14 mouse cellular contexts compared by ENCODE assay signal in the genomic region with DNA sequence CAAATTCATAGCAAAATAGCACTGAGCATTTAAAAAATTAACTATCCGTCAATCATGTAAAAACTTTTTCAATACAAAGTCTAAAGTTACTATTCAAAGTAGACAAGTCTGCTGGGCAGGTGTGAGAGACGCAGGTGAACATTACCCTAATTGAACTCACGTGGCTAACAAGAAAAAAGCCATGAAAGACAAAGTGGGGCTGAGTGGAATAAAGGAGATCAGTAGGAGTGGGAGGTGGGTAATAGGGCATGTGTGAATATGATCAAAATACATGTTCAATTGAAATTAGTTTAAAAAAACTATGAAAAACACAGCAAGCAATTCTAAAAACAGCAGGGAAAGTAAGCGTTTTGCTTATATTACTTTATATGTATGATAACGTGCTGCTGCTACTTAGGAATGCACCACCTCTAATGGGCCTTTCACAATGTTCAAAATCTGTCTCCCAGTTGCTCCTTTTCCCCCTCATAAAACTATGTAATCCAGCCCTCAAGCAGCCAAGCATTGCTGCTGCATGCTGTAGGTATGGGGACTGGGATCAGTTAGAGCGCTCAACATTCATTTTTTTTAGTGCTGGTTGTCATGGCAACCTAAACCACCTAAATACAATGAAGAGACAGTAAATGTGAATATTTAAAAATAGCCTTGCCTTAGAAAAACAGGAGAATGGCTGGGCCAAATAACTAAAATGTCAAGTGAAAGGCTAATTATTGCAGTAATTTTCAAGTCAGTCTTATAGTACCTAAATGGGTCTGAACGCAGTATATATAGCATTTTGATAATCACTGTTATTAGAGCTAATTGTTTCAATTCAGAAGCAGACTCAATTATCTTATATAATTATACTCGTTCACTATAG. TPM values are rescaled to one million over a fixed set of nuclear protein-coding genes. Genes with fewer than 3 reads are reported as not detected.
A peak's percentile ranks its signal among the peaks of the same experiment; 100 is the strongest.
DNase-seq lines count a peak whose midpoint lies in the region; ATAC-seq and TF ChIP-seq lines count a peak whose summit lies in the region.
"Had no signal": no experiment of that assay in that cellular context is flagged by ENCODE, and none has a peak within 500 bp of the region (broad histone marks: within the 10 kb centered on the region; RNA-seq: fewer than 3 reads in every experiment).

No protein-coding gene starts in this region.

- no peaks in the 10 kb centered on the region for H3K9me3 ChIP-seq in hindbrain, embryonic 13.5 days
- peaks cover 12% of the 10 kb centered on the region for H3K9me3 ChIP-seq in hindbrain, embryonic 10.5 days
- no peaks in the 10 kb centered on the region for H3K9me3 ChIP-seq in embryonic facial prominence, embryonic 11.5 days (replicated peaks; ENCODE audit: control insufficient read depth, low read length)
- H3K9me3 ChIP-seq in hindbrain, postnatal 0 days (ENCODE audit: low read length): no peaks in the 10 kb centered on the region
- H3K9me3 ChIP-seq: limb, embryonic 15.5 days; lung, embryonic 15.5 days had no signal

- TF ChIP-seq POLR2A in heart, adult 2 months (IDR thresholded peaks at IDR 0.05; ENCODE audit: insufficient read depth, low read depth, low read length): no peak

- no peak for TF ChIP-seq CTCF in hindbrain, postnatal 0 days (IDR thresholded peaks at IDR 0.05; ENCODE audit: low read depth)
- TF ChIP-seq CTCF in heart, adult 2 months (IDR thresholded peaks at IDR 0.05): no peak

- no peaks in the 10 kb centered on the region for H3K4me1 ChIP-seq in hindbrain, embryonic 13.5 days (replicated peaks)
- H3K4me1 ChIP-seq in hindbrain, embryonic 10.5 days (replicated peaks): no peaks in the 10 kb centered on the region
- no peaks in the 10 kb centered on the region for H3K4me1 ChIP-seq in embryonic facial prominence, embryonic 11.5 days (ENCODE audit: control insufficient read depth, insufficient read depth, low read length)
- no peaks in the 10 kb centered on the region for H3K4me1 ChIP-seq in hindbrain, postnatal 0 days (ENCODE audit: insufficient read depth, low read length)
- no peaks in the 10 kb centered on the region for H3K4me1 ChIP-seq in heart, adult 2 months (ENCODE audit: control insufficient read depth, insufficient read depth, low read length)
- H3K4me1 ChIP-seq: limb, embryonic 15.5 days; lung, embryonic 15.5 days had no signal

- no peak for TF ChIP-seq EP300 in heart, adult 2 months (IDR thresholded peaks at IDR 0.05; ENCODE audit: insufficient read depth, low read depth, low read length)

- peak; percentile 63; the same call in 1 of the 2 replicates for ATAC-seq in hindbrain, embryonic 13.5 days (ENCODE audit: low FRiP score)
- ATAC-seq in embryonic facial prominence, embryonic 11.5 days (replicated peaks; ENCODE audit: insufficient number of reproducible peaks, low FRiP score, low TSS enrichment, low read depth): peak; percentile 44; the same call in 1 of the 2 replicates
- ATAC-seq in hindbrain, postnatal 0 days: peak; percentile 55; the same call in 1 of the 2 replicates

- no peak for DNase-seq in hindbrain, embryonic 10.5 days (ENCODE audit: low spot score)
- peak; percentile 89 for DNase-seq in brain, adult 2 months (ENCODE audit: low read depth, low spot score)
- peak; percentile 69 for DNase-seq in embryonic facial prominence, embryonic 11.5 days (ENCODE audit: low spot score)
- peak; percentile 62 for DNase-seq in hindbrain, postnatal 0 days (ENCODE audit: low spot score)
- DNase-seq in yolk sac, embryonic 10.5 days (ENCODE audit: low spot score): no peak
- no peak for DNase-seq in heart, adult 2 months
- DNase-seq in spleen, postnatal 10 days (ENCODE audit: low spot score in 2 of 2): no peak
- DNase-seq: gastrocnemius, adult 2 months; thymus, postnatal 36 days had no signal

- H3K27me3 ChIP-seq in hindbrain, embryonic 13.5 days: no peaks in the 10 kb centered on the region
- no peaks in the 10 kb centered on the region for H3K27me3 ChIP-seq in hindbrain, embryonic 10.5 days (ENCODE audit: insufficient read depth, poor library complexity, severe bottlenecking)
- no peaks in the 10 kb centered on the region for H3K27me3 ChIP-seq in embryonic facial prominence, embryonic 11.5 days (ENCODE audit: control insufficient read depth, insufficient read depth, low read length)
- no peaks in the 10 kb centered on the region for H3K27me3 ChIP-seq in hindbrain, postnatal 0 days (ENCODE audit: insufficient read depth, low read length)
- no peaks in the 10 kb centered on the region for H3K27me3 ChIP-seq in heart, adult 2 months (ENCODE audit: control insufficient read depth, insufficient read depth, low read length)
- H3K27me3 ChIP-seq: limb, embryonic 15.5 days; lung, embryonic 15.5 days had no signal

- no peak overlapping the region for H3K9ac ChIP-seq in hindbrain, embryonic 13.5 days
- no peak overlapping the region for H3K9ac ChIP-seq in embryonic facial prominence, embryonic 11.5 days (replicated peaks; ENCODE audit: low read length)
- H3K9ac ChIP-seq in hindbrain, postnatal 0 days (replicated peaks; ENCODE audit: low read length): no peak overlapping the region
- no peak overlapping the region for H3K9ac ChIP-seq in heart, adult 2 months (ENCODE audit: low read depth, low read length)
- H3K9ac ChIP-seq: limb, embryonic 15.5 days; lung, embryonic 15.5 days had no signal

- H3K4me3 ChIP-seq in hindbrain, embryonic 13.5 days: no peak overlapping the region
- no peak overlapping the region for H3K4me3 ChIP-seq in hindbrain, embryonic 10.5 days
- H3K4me3 ChIP-seq in embryonic facial prominence, embryonic 11.5 days (ENCODE audit: low read depth, low read length): no peak overlapping the region
- H3K4me3 ChIP-seq in hindbrain, postnatal 0 days (ENCODE audit: low read length): no peak overlapping the region
- no peak overlapping the region for H3K4me3 ChIP-seq in heart, adult 2 months
- H3K4me3 ChIP-seq: gastrocnemius, adult 2 months; limb, embryonic 15.5 days; lung, embryonic 15.5 days had no signal

- H3K36me3 ChIP-seq in hindbrain, embryonic 13.5 days: peaks cover 52% of the 10 kb centered on the region
- peaks cover 57% of the 10 kb centered on the region for H3K36me3 ChIP-seq in hindbrain, embryonic 10.5 days
- peaks cover 20% of the 10 kb centered on the region for H3K36me3 ChIP-seq in embryonic facial prominence, embryonic 11.5 days (replicated peaks; ENCODE audit: control insufficient read depth, insufficient read depth, low read depth, low read length)
- H3K36me3 ChIP-seq in hindbrain, postnatal 0 days (ENCODE audit: insufficient read depth, low read length): peaks cover 20% of the 10 kb centered on the region
- H3K36me3 ChIP-seq in heart, adult 2 months (ENCODE audit: control insufficient read depth, insufficient read depth, low read length): no peaks in the 10 kb centered on the region

- H3K27ac ChIP-seq in hindbrain, embryonic 13.5 days: peak overlapping the region; percentile 70
- no peak overlapping the region for H3K27ac ChIP-seq in hindbrain, embryonic 10.5 days
- H3K27ac ChIP-seq in embryonic facial prominence, embryonic 11.5 days (replicated peaks; ENCODE audit: low read depth, low read length): no peak overlapping the region
- H3K27ac ChIP-seq in hindbrain, postnatal 0 days: no peak overlapping the region
- no peak overlapping the region for H3K27ac ChIP-seq in heart, adult 2 months
- H3K27ac ChIP-seq: gastrocnemius, adult 2 months; kidney, postnatal 0 days; limb, embryonic 15.5 days; lung, embryonic 15.5 days had no signal

- H3K4me2 ChIP-seq in hindbrain, embryonic 13.5 days: no peak overlapping the region
- H3K4me2 ChIP-seq in embryonic facial prominence, embryonic 11.5 days (ENCODE audit: low read depth, low read length): no peak overlapping the region
- no peak overlapping the region for H3K4me2 ChIP-seq in hindbrain, postnatal 0 days (ENCODE audit: low read depth, low read length)
- H3K4me2 ChIP-seq: heart, embryonic 11.5 days; limb, embryonic 15.5 days; lung, embryonic 15.5 days had no signal

- H3K79me2 ChIP-seq in heart, adult 2 months (replicated peaks; ENCODE audit: control insufficient read depth, insufficient read depth, low read length): no peaks in the 10 kb centered on the region

- intact Hi-C loops in heart, adult 2 months (cut with DNase I): no loop called here

- 86% methylated on average over 8 of the region's 8 CpGs for WGBS in hindbrain, embryonic 13.5 days
- WGBS in hindbrain, embryonic 10.5 days: 95% methylated on average over 8 of the region's 8 CpGs
- WGBS in embryonic facial prominence, embryonic 11.5 days: 70% methylated on average over 8 of the region's 8 CpGs
- WGBS in hindbrain, postnatal 0 days: 76% methylated on average over 8 of the region's 8 CpGs
- 95% methylated on average over 8 of the region's 8 CpGs for WGBS in heart, adult 2 months

RNA-seq across cellular contexts. Expression of a gene that starts 54.0 kb away (rescaled TPM):
- 60.3 and 63.8 TPM in 2 replicates for polyA plus RNA-seq in hindbrain, embryonic 13.5 days (2015; fragmentation: Nextera tagmentation; extraction: Ambion mirVana)
- polyA plus RNA-seq in hindbrain, embryonic 10.5 days (2016; fragmentation: Nextera tagmentation; extraction: Ambion mirVana): 20.5 and 23.3 TPM in 2 replicates
- 37.8 and 39.6 TPM in 2 replicates for polyA plus RNA-seq in embryonic facial prominence, embryonic 11.5 days (2014; fragmentation: Nextera tagmentation; extraction: Ambion mirVana)
- 51.0 and 56.3 TPM in 2 replicates for total RNA-seq in hindbrain, postnatal 0 days (2014; rRNA removed)
- 72.1 and 74.1 TPM in 2 replicates for polyA plus RNA-seq in hindbrain, postnatal 0 days (2015; fragmentation: Nextera tagmentation; extraction: Ambion mirVana)
- total RNA-seq in heart, adult 2 months (2021): 10 to 100 TPM; 13.3 to 15.5 TPM
- polyA plus RNA-seq in heart, adult 2 months (2012; rRNA removed): 7.0 and 12.4 TPM in 2 replicates

RNA-seq across cellular contexts. Expression of a gene that starts 54.9 kb away (rescaled TPM):
- 425 and 457 TPM in 2 replicates for polyA plus RNA-seq in hindbrain, embryonic 13.5 days (2015; fragmentation: Nextera tagmentation; extraction: Ambion mirVana)
- 258 and 260 TPM in 2 replicates for polyA plus RNA-seq in hindbrain, embryonic 10.5 days (2016; fragmentation: Nextera tagmentation; extraction: Ambion mirVana)
- 351 and 387 TPM in 2 replicates for polyA plus RNA-seq in embryonic facial prominence, embryonic 11.5 days (2014; fragmentation: Nextera tagmentation; extraction: Ambion mirVana)
- total RNA-seq in hindbrain, postnatal 0 days (2014; rRNA removed): 156 and 184 TPM in 2 replicates
- 254 and 263 TPM in 2 replicates for polyA plus RNA-seq in hindbrain, postnatal 0 days (2015; fragmentation: Nextera tagmentation; extraction: Ambion mirVana)
- total RNA-seq in heart, adult 2 months (2021): 100 to 1,000 TPM; 175 to 199 TPM
- polyA plus RNA-seq in heart, adult 2 months (2012; rRNA removed): 67.3 and 128 TPM in 2 replicates

Comparison
In these comparisons a context has a peak if more than half of its experiments do, and no peak if none do; other contexts are left out.
1. DNase-seq: peak in brain, adult 2 months (single experiment), embryonic facial prominence, embryonic 11.5 days (single experiment) and hindbrain, postnatal 0 days (single experiment); none in hindbrain, embryonic 10.5 days (single experiment), yolk sac, embryonic 10.5 days (single experiment), heart, adult 2 months (0 of 2) and spleen, postnatal 10 days (0 of 2).
2. Peak in every context shown above with its lines, with median percentiles within 50 percentile points of each other: ATAC-seq.